Mouse (Mus musculus) MEL (cell line): ENCODE measurements around the gene Kif6. TPM values are rescaled to one million over a fixed set of nuclear protein-coding genes. Genes with fewer than 3 reads are reported as not detected.

Source experiments
- DNase-seq: peaks from one replicate; pipeline ENCODE4 v3.0.0; 2011; ENCODE audit warnings: low read depth, low spot score
- H3K27ac ChIP-seq: 2 replicates; pipeline ENCODE4 v1.5.1; 2012; ENCODE audit warnings: low read depth, mild to moderate bottlenecking, control low read depth, low read length, moderate library complexity; ENCODE audit not compliant: control insufficient read depth
- H3K27me3 ChIP-seq, 2 experiments: fragments of 150-350 bp in 1 of 2; sonication (generic) in 1 of 2; 2 replicates each; pipeline ENCODE4 v1.6.1; 2012; ENCODE audit warnings: low read length in 2 of 2, mild to moderate bottlenecking in 2 of 2, improper control_type of control experiment in 1 of 2, moderate library complexity in 1 of 2; ENCODE audit not compliant: insufficient read depth in 2 of 2, control insufficient read depth in 1 of 2
- H3K36me3 ChIP-seq, 2 experiments: 2 replicates each; pipeline ENCODE4 v1.6.1; 2012 to 2014; ENCODE audit warnings: low read length in 2 of 2, improper control_type of control experiment in 1 of 2, inconsistent platforms in 1 of 2, mild to moderate bottlenecking in 1 of 2; ENCODE audit not compliant: insufficient read depth in 2 of 2, control insufficient read depth in 1 of 2
- H3K4me1 ChIP-seq, 2 experiments: fragments of 150-350 bp in 1 of 2; sonication (generic) in 1 of 2; 2 replicates each; pipeline ENCODE4 v1.6.1; 2012; ENCODE audit warnings: low read length in 2 of 2, improper control_type of control experiment in 1 of 2, mild to moderate bottlenecking in 1 of 2; ENCODE audit not compliant: insufficient read depth in 2 of 2, control insufficient read depth in 1 of 2
- H3K4me3 ChIP-seq, 2 experiments: fragments of 150-350 bp in 1 of 2; sonication (generic) in 1 of 2; 2 replicates each; pipeline ENCODE4 v1.5.1; 2012; ENCODE audit warnings: low read depth in 2 of 2, low read length in 2 of 2, mild to moderate bottlenecking in 2 of 2, moderate library complexity in 2 of 2, control low read depth in 1 of 2, improper control_type of control experiment in 1 of 2; ENCODE audit not compliant: control insufficient read depth in 1 of 2, insufficient read depth in 1 of 2
- H3K79me2 ChIP-seq: 2 replicates; pipeline ENCODE4 v1.6.1; 2012; ENCODE audit warnings: mild to moderate bottlenecking, low read length, moderate library complexity; ENCODE audit not compliant: control insufficient read depth, poor library complexity, insufficient read depth
- H3K9ac ChIP-seq: 2 replicates; pipeline ENCODE4 v1.6.1; 2012; ENCODE audit warnings: low read depth, mild to moderate bottlenecking, control low read depth, low read length, moderate library complexity; ENCODE audit not compliant: control insufficient read depth, poor library complexity, severe bottlenecking
- H3K9me3 ChIP-seq: fragments of 150-350 bp; sonication (generic); replicated peaks from 2 replicates; pipeline ENCODE4 v1.6.1; 2012; ENCODE audit warnings: mild to moderate bottlenecking, low read length, improper control_type of control experiment, moderate library complexity; ENCODE audit not compliant: insufficient read depth
- BHLHE40 ChIP-seq: IDR thresholded peaks from 2 replicates; pipeline ENCODE4 v1.6.1; 2012; ENCODE audit warnings: low read depth, mild to moderate bottlenecking, inconsistent platforms, low read length, improper control_type of control experiment, borderline replicate concordance
- CHD1 ChIP-seq: IDR thresholded peaks from 2 replicates; pipeline ENCODE4 v1.6.1; 2012; ENCODE audit warnings: low read depth, mild to moderate bottlenecking, inconsistent platforms, low read length, improper control_type of control experiment
- CHD2 ChIP-seq: IDR thresholded peaks from 2 replicates; pipeline ENCODE4 v1.6.1; 2011; ENCODE audit warnings: low read length, improper control_type of control experiment
- CTCF ChIP-seq, 3 experiments: IDR thresholded peaks in 2 of 3; conservative IDR thresholded peaks in 1 of 3; 2 replicates each; pipeline ENCODE4 v1.5.1; 2011 to 2012; ENCODE audit warnings: low read length in 3 of 3, low read depth in 2 of 3, mild to moderate bottlenecking in 2 of 3, improper control_type of control experiment in 1 of 3, inconsistent platforms in 1 of 3, mixed read lengths in 1 of 3, moderate library complexity in 1 of 3; ENCODE audit not compliant: control insufficient read depth in 1 of 3, insufficient read depth in 1 of 3, poor library complexity in 1 of 3, severe bottlenecking in 1 of 3
- E2F4 ChIP-seq: IDR thresholded peaks from 2 replicates; pipeline ENCODE4 v1.6.1; 2011; ENCODE audit warnings: low read depth, low read length, improper control_type of control experiment, borderline replicate concordance
- ETS1 ChIP-seq: IDR thresholded peaks from 2 replicates; pipeline ENCODE4 v1.6.1; 2012; ENCODE audit warnings: low read depth, mild to moderate bottlenecking, inconsistent platforms, low read length, improper control_type of control experiment, moderate library complexity
- GABPA ChIP-seq: IDR thresholded peaks from 2 replicates; pipeline ENCODE4 v1.6.1; 2012; ENCODE audit warnings: low read depth, mild to moderate bottlenecking, inconsistent platforms, low read length, improper control_type of control experiment, moderate library complexity
- GATA1 ChIP-seq: IDR thresholded peaks from 2 replicates; pipeline ENCODE4 v1.6.1; 2011; ENCODE audit warnings: low read depth, low read length, improper control_type of control experiment
- HCFC1 ChIP-seq: IDR thresholded peaks from 2 replicates; pipeline ENCODE4 v1.6.1; 2012; ENCODE audit warnings: low read depth, mild to moderate bottlenecking, inconsistent platforms, low read length, improper control_type of control experiment, moderate library complexity
- MAFK ChIP-seq: IDR thresholded peaks from 2 replicates; pipeline ENCODE4 v1.6.1; 2011; ENCODE audit warnings: low read depth, mild to moderate bottlenecking, low read length, improper control_type of control experiment, borderline replicate concordance
- MAX ChIP-seq: IDR thresholded peaks from 2 replicates; pipeline ENCODE4 v1.6.1; 2011; ENCODE audit warnings: low read length, improper control_type of control experiment
- MYC ChIP-seq: IDR thresholded peaks from 2 replicates; pipeline ENCODE4 v1.6.1; 2011; ENCODE audit warnings: low read depth, mild to moderate bottlenecking, low read length, improper control_type of control experiment, moderate library complexity
- NELFE ChIP-seq: IDR thresholded peaks from 2 replicates; pipeline ENCODE4 v1.6.1; 2011; ENCODE audit warnings: low read depth, low read length, improper control_type of control experiment
- NRF1 ChIP-seq: IDR thresholded peaks from 2 replicates; pipeline ENCODE4 v1.6.1; 2014; ENCODE audit warnings: low read depth, mild to moderate bottlenecking, inconsistent platforms, low read length, improper control_type of control experiment, moderate library complexity; ENCODE audit not compliant: poor library complexity, insufficient read depth, severe bottlenecking
- POLR2A ChIP-seq, 2 experiments: IDR thresholded peaks; 2 replicates each; pipeline ENCODE4 v1.6.1; 2011 to 2012; ENCODE audit warnings: low read length in 2 of 2, mild to moderate bottlenecking in 2 of 2, control low read depth in 1 of 2, improper control_type of control experiment in 1 of 2, low read depth in 1 of 2, moderate library complexity in 1 of 2; ENCODE audit not compliant: control insufficient read depth in 1 of 2, insufficient read depth in 1 of 2, poor library complexity in 1 of 2
- RCOR1 ChIP-seq: IDR thresholded peaks from 2 replicates; pipeline ENCODE4 v1.6.1; 2012; ENCODE audit warnings: low read depth, mild to moderate bottlenecking, inconsistent platforms, low read length, improper control_type of control experiment
- SMC3 ChIP-seq: IDR thresholded peaks from 2 replicates; pipeline ENCODE4 v1.6.1; 2011; ENCODE audit warnings: low read depth, low read length, improper control_type of control experiment
- TAL1 ChIP-seq: IDR thresholded peaks from 2 replicates; pipeline ENCODE4 v1.6.1; 2012; ENCODE audit warnings: mild to moderate bottlenecking, inconsistent platforms, low read length, moderate library complexity, mixed read lengths
- USF2 ChIP-seq, 2 experiments: IDR thresholded peaks; 2 replicates each; pipeline ENCODE4 v1.6.1; 2011 to 2012; ENCODE audit warnings: improper control_type of control experiment in 2 of 2, low read length in 2 of 2, borderline replicate concordance in 1 of 2, inconsistent platforms in 1 of 2, low read depth in 1 of 2, mild to moderate bottlenecking in 1 of 2; ENCODE audit not compliant: insufficient read depth in 1 of 2
- ZKSCAN1 ChIP-seq: IDR thresholded peaks from 2 replicates; pipeline ENCODE4 v1.6.1; 2012; ENCODE audit warnings: low read depth, mild to moderate bottlenecking, inconsistent platforms, low read length, improper control_type of control experiment, moderate library complexity
- ZNF384 ChIP-seq: IDR thresholded peaks from 2 replicates; pipeline ENCODE4 v1.6.1; 2012; ENCODE audit warnings: low read depth, mild to moderate bottlenecking, inconsistent platforms, low read length, improper control_type of control experiment
- polyA plus RNA-seq, 2 experiments: library from polyadenylated mRNA; stranded (reverse) in 1 of 2; unstranded in 1 of 2; fragments of >175 nt in 1 of 2; fragments of >200 nt in 1 of 2; gene quantifications; 2 replicates each; pipeline versions ENCODE4 v1.2.1 to v1.2.4; 2012; ENCODE audit warnings: low replicate concordance in 2 of 2, low read depth in 1 of 2; ENCODE audit not compliant: insufficient read length in 2 of 2, insufficient read depth in 1 of 2, missing spikeins in 1 of 2
- total RNA-seq: library from RNA; depleted of rRNA; stranded (reverse); fragments of 300-350 nt; gene quantifications from 2 replicates; pipeline ENCODE4 v1.2.3, GENCODE M21; 2012

The Kif6 gene
- total and polyA plus RNA-seq, 3 experiments = not detected

- Histone ChIP-seq H3K27me3 (no peaks in the 10 kb centered on the region), H3K27ac (no peak overlapping the region), H3K9ac (no peak overlapping the region), H3K36me3 (no peaks in the 10 kb centered on the region), H3K4me1 (no peaks in the 10 kb centered on the region), H3K9me3 (no peaks in the 10 kb centered on the region), H3K4me3 (no peak overlapping the region), H3K79me2 (no peaks in the 10 kb centered on the region)
- TF ChIP-seq ETS1 (no peak), MAFK (no peak), BHLHE40 (no peak), MYC (no peak), NELFE (no peak), TAL1 (no peak), NRF1 (no peak), USF2 (IDR thresholded peaks at IDR 0.05; ENCODE audit: borderline replicate concordance in 1 of 2, insufficient read depth in 1 of 2, low read depth in 1 of 2, low read length in 2 of 2) (no peak), CTCF (IDR thresholded peaks at IDR 0.05 in 2 of 3, conservative IDR thresholded peaks at IDR 0.05 in 1 of 3; ENCODE audit: control insufficient read depth in 1 of 3, insufficient read depth in 1 of 3, low read depth in 2 of 3, low read length in 3 of 3, poor library complexity in 1 of 3, severe bottlenecking in 1 of 3) (no peak), GATA1 (no peak), E2F4 (no peak), GABPA (no peak), CHD2 (no peak)
- DNase-seq = no peak
Observed at GRCm38 (mm10) chr17:49690607-49691454, 75.9 kb downstream of the Kif6 start.

- no peak overlapping the region for H3K4me3 ChIP-seq
- H3K36me3 ChIP-seq = no peaks in the 10 kb centered on the region
- H3K4me1 ChIP-seq = no peaks in the 10 kb centered on the region
- TF ChIP-seq ZKSCAN1 (no peak), HCFC1 (no peak), GABPA (no peak), SMC3 (no peak), RCOR1 (no peak), CHD1 (no peak), ETS1 (no peak), MAX (no peak), NELFE (no peak), ZNF384 (no peak), POLR2A (IDR thresholded peaks at IDR 0.05; ENCODE audit: control insufficient read depth in 1 of 2, insufficient read depth in 1 of 2, low read depth in 1 of 2, low read length in 2 of 2, poor library complexity in 1 of 2) (no peak), TAL1 (no peak), BHLHE40 (no peak)
- no peak overlapping the region for H3K9ac ChIP-seq
- DNase-seq = no peak
- no peaks in the 10 kb centered on the region for H3K79me2 ChIP-seq
- H3K9me3 ChIP-seq = no peaks in the 10 kb centered on the region
- H3K27ac ChIP-seq = no peak overlapping the region
- H3K27me3 ChIP-seq = no peaks in the 10 kb centered on the region
Observed at GRCm38 (mm10) chr17:49691455-49691805, 76.5 kb downstream of the Kif6 start.
